Mouse (Mus musculus) stomach, embryonic 16.5 days (tissue): ENCODE results near the gene Tmem52b. TPM values are rescaled to one million over a fixed set of nuclear protein-coding genes. Genes with fewer than 3 reads are reported as not detected.

Experiments
- ATAC-seq: fragments of 200-750 bp; cut with Nextera tagmentation; 2 replicates; pipeline ENCODE4 v1.8.0; 2017; ENCODE audit warnings: moderate number of reproducible peaks, moderate TSS enrichment; ENCODE audit not compliant: insufficient read depth, low FRiP score
- H3K27ac ChIP-seq: fragments of 300-500 bp; sonication (generic); 2 replicates; pipeline ENCODE4 v1.5.1; 2014; ENCODE audit warnings: low read length
- H3K27me3 ChIP-seq: fragments of 300-500 bp; sonication (generic); 2 replicates; pipeline ENCODE4 v1.6.1; 2014; ENCODE audit warnings: low read length, control low read depth, mixed read lengths; ENCODE audit not compliant: control insufficient read depth, insufficient read depth
- H3K36me3 ChIP-seq: fragments of 300-500 bp; sonication (generic); 2 replicates; pipeline ENCODE4 v1.6.1; 2014; ENCODE audit warnings: low read length; ENCODE audit not compliant: control insufficient read depth, insufficient read depth
- H3K4me1 ChIP-seq: fragments of 300-500 bp; sonication (generic); 2 replicates; pipeline ENCODE4 v1.6.1; 2014; ENCODE audit warnings: low read length, control low read depth, mixed read lengths; ENCODE audit not compliant: control insufficient read depth, insufficient read depth
- H3K4me2 ChIP-seq: fragments of 300-500 bp; sonication (generic); 2 replicates; pipeline ENCODE4 v1.6.1; 2014; ENCODE audit warnings: low read depth, low read length, mixed read lengths
- H3K4me3 ChIP-seq: fragments of 300-500 bp; sonication (generic); replicated peaks from 2 replicates; pipeline ENCODE4 v1.5.1; 2014; ENCODE audit warnings: mild to moderate bottlenecking, low read length
- H3K9ac ChIP-seq: fragments of 300-500 bp; sonication (generic); 2 replicates; pipeline ENCODE4 v1.6.1; 2014; ENCODE audit warnings: low read length
- H3K9me3 ChIP-seq: fragments of 300-500 bp; sonication (generic); replicated peaks from 2 replicates; pipeline ENCODE4 v1.6.1; 2016; ENCODE audit warnings: low read length, control low read depth; ENCODE audit not compliant: control insufficient read depth
- WGBS: fragments of 180-500 bp; shearing (Covaris S2); extraction: QIAGEN DNeasy Blood & Tissue Kit; methylation state at CpG from one replicate; pipeline ENCODE4 v1.1.7; 2014; 5-methylcytosine and 5-hydroxymethylcytosine counted together
- polyA plus RNA-seq: library from polyadenylated mRNA; unstranded; fragments of >200 nt; fragmentation: Nextera tagmentation; extraction: Ambion mirVana; gene quantifications from 2 replicates; pipeline ENCODE4 v1.2.1, GENCODE M21; 2015

Tmem52b gene
- polyA plus RNA-seq, 1 experiment from 2014 or later, result not detected

GRCm38 (mm10) chr6:129538555-129538954 is 26.2 kb downstream of the Tmem52b start:
- no peak overlapping the region for H3K4me2 ChIP-seq
- no peak overlapping the region for H3K9ac ChIP-seq
- H3K4me1 ChIP-seq, result peaks cover 14% of the 10 kb centered on the region
- peaks cover 14% of the 10 kb centered on the region; the same call in 1 of the 2 replicates for H3K36me3 ChIP-seq
- H3K27me3 ChIP-seq, result no peaks in the 10 kb centered on the region
- no peak for ATAC-seq
- H3K4me3 ChIP-seq, result no peak overlapping the region
- no peak overlapping the region for H3K27ac ChIP-seq
- H3K9me3 ChIP-seq, result no peaks in the 10 kb centered on the region
- 80% methylated on average over 6 of the region's 6 CpGs for WGBS

- H3K4me3 ChIP-seq, result no peak overlapping the region
- ATAC-seq, result no peak
- no peaks in the 10 kb centered on the region for H3K9me3 ChIP-seq
- no peak overlapping the region for H3K9ac ChIP-seq
- no peak overlapping the region for H3K4me2 ChIP-seq
- no peak overlapping the region for H3K27ac ChIP-seq
- H3K36me3 ChIP-seq, result peaks cover 14% of the 10 kb centered on the region; the same call in 1 of the 2 replicates
- no peaks in the 10 kb centered on the region for H3K27me3 ChIP-seq
- no peaks in the 10 kb centered on the region for H3K4me1 ChIP-seq
- 82% methylated on average over 9 of the region's 9 CpGs for WGBS
Measured at GRCm38 (mm10) chr6:129541931-129542330, 29.6 kb downstream of the Tmem52b start.

DNA sequence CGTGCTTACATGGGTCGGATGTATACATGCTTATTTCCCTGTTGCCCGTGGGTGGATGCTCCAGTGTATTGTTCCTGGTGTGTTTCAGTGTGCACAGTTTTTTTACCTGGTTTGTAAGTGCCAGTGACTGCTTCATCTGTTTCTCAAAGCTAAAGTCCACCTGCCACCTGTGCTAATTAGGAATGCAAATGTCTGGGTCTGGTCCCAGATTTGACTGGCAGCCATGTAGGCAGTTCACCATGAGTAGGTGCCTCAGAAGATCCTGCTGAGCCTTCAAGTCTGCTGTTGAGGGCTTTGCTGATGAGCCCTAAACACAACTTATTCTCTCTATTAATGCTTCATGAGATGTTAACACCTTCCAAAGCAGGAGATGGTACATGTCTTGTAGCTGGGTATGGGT is 30.2 kb downstream of the Tmem52b start:
- no peak overlapping the region for H3K4me2 ChIP-seq
- no peak overlapping the region for H3K4me3 ChIP-seq
- no peaks in the 10 kb centered on the region for H3K9me3 ChIP-seq
- H3K36me3 ChIP-seq, result peaks cover 14% of the 10 kb centered on the region; the same call in 1 of the 2 replicates
- H3K4me1 ChIP-seq, result no peaks in the 10 kb centered on the region
- H3K9ac ChIP-seq, result no peak overlapping the region
- WGBS, result over 99% methylated on average over 3 of the region's 3 CpGs
- H3K27me3 ChIP-seq, result no peaks in the 10 kb centered on the region
- no peak overlapping the region for H3K27ac ChIP-seq
- no peak for ATAC-seq

- Histone ChIP-seq H3K36me3 (peaks cover 14% of the 10 kb centered on the region; the same call in 1 of the 2 replicates), H3K4me3 (no peak overlapping the region), H3K9ac (no peak overlapping the region), H3K4me2 (no peak overlapping the region), H3K9me3 (no peaks in the 10 kb centered on the region), H3K27me3 (no peaks in the 10 kb centered on the region), H3K4me1 (no peaks in the 10 kb centered on the region), H3K27ac (no peak overlapping the region)
- WGBS, result 47% methylated on average over 6 of the region's 6 CpGs
- ATAC-seq, result peak; percentile 74
Measured at GRCm38 (mm10) chr6:129543709-129544606, 31.6 kb downstream of the Tmem52b start.

DNA sequence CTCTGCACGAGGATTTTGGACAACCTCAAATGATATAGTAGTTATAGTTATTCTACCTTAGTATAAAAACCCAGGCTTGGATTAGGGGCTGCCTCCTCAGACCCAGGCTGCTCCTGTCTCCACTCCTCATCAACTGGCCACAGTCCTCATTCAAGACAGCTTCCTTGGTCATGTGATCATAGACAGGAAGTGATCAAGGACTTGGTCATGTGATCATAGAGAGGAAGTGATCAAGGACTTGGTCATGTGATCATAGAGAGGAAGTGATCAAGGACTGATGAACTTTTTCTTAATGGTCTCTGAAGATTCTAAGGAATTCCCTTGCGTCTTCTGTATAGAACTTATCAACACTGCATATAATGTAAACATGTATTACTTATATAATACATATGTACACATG is 34.9 kb downstream of the Tmem52b start:
- Histone ChIP-seq H3K4me2 (no peak overlapping the region), H3K9ac (no peak overlapping the region), H3K27me3 (no peaks in the 10 kb centered on the region), H3K4me1 (no peaks in the 10 kb centered on the region), H3K36me3 (no peaks in the 10 kb centered on the region), H3K27ac (no peak overlapping the region), H3K4me3 (no peak overlapping the region), H3K9me3 (no peaks in the 10 kb centered on the region)
- ATAC-seq, result no peak
- 85% methylated on average over 2 of the region's 2 CpGs for WGBS

DNA sequence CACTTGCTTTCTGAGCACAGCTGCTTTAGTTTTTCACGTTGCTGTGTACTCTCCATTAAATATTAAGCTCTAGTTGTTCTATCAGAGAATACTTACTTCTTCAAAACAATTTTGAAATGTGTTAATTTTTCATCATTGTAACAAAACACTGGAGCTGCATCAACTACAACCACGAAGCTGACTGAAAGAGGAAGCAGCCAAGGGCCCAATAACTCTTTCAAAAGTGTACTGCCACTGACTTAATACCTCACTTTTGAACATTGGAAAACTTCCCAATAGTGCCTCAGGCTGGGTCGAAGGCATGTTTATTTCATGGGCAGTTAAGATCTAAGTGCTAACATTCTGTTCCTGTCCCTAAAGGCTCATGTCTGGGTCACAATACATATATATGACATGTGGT is 35.7 kb downstream of the Tmem52b start:
- H3K36me3 ChIP-seq, result no peaks in the 10 kb centered on the region
- no peaks in the 10 kb centered on the region for H3K4me1 ChIP-seq
- H3K9ac ChIP-seq, result no peak overlapping the region
- H3K9me3 ChIP-seq, result no peaks in the 10 kb centered on the region
- no peak overlapping the region for H3K4me3 ChIP-seq
- no peak overlapping the region for H3K27ac ChIP-seq
- no peaks in the 10 kb centered on the region for H3K27me3 ChIP-seq
- ATAC-seq, result no peak
- WGBS, result 53% methylated on average over 3 of the region's 3 CpGs
- H3K4me2 ChIP-seq, result no peak overlapping the region

DNA sequence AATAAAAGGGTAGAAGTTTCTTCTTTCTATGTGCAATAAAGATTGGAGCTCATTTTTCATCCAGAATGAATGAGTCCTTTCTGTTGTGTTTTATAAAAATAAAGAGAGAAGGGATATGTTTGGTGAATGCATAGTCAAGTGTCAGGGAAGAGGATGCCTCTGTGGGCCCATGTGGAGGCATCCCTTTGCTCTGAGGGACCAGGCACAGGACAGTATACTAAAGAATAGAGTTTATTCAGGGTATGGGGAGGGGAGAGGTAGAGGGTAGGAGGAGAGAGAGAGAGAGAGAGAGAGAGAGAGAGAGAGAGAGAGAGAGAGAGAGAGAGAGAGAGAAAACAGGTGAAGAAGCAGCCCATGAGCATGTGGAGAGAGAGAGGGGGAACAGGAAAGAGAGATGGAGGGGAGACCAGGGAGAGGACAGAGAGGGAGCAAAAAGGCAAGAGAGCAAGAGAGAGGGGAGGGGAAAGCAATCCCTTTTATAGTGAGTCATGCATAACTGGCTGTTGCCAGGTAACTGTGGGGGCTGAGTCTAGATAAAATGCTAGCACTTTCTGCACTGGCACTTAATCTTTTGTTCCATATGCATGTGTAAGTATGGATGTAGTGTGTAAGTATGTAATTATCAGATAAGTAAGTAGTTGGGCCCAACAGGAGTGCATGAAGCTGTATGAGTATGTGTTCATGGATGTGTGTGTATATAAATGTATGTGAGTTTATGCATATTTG is 45.1 kb downstream of the Tmem52b start:
- no peak overlapping the region for H3K4me2 ChIP-seq
- no peak overlapping the region for H3K27ac ChIP-seq
- H3K4me3 ChIP-seq, result no peak overlapping the region
- H3K9ac ChIP-seq, result no peak overlapping the region
- no peaks in the 10 kb centered on the region for H3K9me3 ChIP-seq
- H3K27me3 ChIP-seq, result no peaks in the 10 kb centered on the region
- H3K36me3 ChIP-seq, result no peaks in the 10 kb centered on the region
- ATAC-seq, result peak; percentile 50; the same call in 1 of the 2 replicates
- H3K4me1 ChIP-seq, result no peaks in the 10 kb centered on the region

- peak; percentile 82 for ATAC-seq
- no peak overlapping the region for H3K9ac ChIP-seq
- no peak overlapping the region for H3K4me2 ChIP-seq
- no peaks in the 10 kb centered on the region for H3K9me3 ChIP-seq
- no peaks in the 10 kb centered on the region for H3K27me3 ChIP-seq
- 14% methylated on average over 12 of the region's 12 CpGs for WGBS
- no peak overlapping the region for H3K4me3 ChIP-seq
- H3K4me1 ChIP-seq, result no peaks in the 10 kb centered on the region
- H3K27ac ChIP-seq, result no peak overlapping the region
- no peaks in the 10 kb centered on the region for H3K36me3 ChIP-seq
Measured at GRCm38 (mm10) chr6:129558946-129559640, 46.7 kb downstream of the Tmem52b start.

DNA sequence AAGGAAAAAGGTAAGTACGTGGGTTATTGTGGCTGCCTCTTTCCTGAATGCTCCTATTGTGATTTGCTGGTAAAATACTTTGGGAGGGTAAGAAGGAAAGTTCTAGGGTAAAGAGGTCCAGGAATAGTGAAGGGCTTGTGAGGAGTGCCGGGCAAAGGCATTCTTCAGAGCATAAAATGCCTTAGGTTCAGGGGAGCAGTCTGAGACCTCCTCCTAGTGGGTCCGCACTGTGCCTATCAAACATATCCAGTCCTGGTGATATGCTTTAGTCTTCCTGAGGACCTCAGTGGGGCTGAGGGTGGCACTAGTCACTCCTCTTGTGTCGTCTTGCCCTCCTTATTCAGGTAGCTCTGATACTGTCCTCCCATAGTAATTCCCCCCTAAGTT is 47.3 kb downstream of the Tmem52b start:
- H3K9me3 ChIP-seq, result no peaks in the 10 kb centered on the region
- no peak overlapping the region for H3K4me2 ChIP-seq
- no peaks in the 10 kb centered on the region for H3K4me1 ChIP-seq
- H3K27me3 ChIP-seq, result no peaks in the 10 kb centered on the region
- H3K4me3 ChIP-seq, result no peak overlapping the region
- no peak overlapping the region for H3K9ac ChIP-seq
- no peak overlapping the region for H3K27ac ChIP-seq
- WGBS, result 61% methylated on average over 4 of the region's 4 CpGs
- ATAC-seq, result no peak
- H3K36me3 ChIP-seq, result no peaks in the 10 kb centered on the region
